Mouse (Mus musculus) liver, postnatal 0 days (tissue): ENCODE data around the gene Styxl1.

Experiments
- CTCF ChIP-seq: sonication (generic); IDR thresholded peaks from 2 replicates; pipeline ENCODE4 v1.5.1; 2016; ENCODE audit warnings: antibody characterized with exemption, low read depth
- EP300 ChIP-seq: IDR thresholded peaks from 2 replicates; pipeline ENCODE4 v1.6.1; 2016; ENCODE audit warnings: antibody characterized with exemption, low read depth, mild to moderate bottlenecking

DNA sequence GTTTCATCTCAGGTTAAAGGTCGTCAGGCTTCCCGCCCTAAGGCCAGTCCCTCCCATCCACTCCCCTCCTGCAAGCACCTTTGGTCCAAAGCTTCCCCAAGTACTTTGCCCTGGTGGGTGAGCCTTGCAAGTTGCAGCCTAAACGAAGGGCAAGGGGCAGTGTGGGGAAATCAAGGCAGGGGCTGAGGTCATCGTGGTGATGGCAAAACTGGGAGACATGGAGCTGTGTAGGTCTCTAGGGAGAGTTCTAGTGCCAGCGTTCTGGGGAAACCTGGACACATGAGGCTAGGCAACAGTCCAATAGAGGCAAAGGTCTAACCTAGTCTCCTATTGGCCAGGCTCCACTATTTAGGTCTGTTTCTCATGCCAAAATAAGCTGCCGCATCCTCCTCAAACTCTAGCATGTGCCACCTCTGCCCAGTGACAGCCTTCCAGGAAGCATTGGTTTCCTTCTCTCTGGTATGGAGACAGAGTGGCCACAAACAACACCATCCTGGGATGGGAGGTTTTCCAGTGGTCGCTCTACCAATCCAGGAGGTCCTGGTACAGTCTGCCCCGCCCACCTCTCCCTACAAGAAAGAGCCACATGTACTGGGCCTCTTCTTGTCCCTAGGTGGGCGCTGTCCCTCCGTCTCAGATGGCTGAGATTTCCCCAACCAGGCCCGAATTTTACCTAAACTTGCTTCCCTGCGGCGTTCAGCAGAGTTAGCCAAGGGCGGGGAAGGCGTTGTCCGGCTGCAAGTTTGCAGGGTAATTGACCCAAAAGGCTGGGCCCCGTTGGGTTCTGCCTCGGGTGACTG lies 35.0 kb downstream of the Styxl1 start:
- TF ChIP-seq CTCF, result no peak
- no peak for TF ChIP-seq EP300
